Mouse (Mus musculus) ZHBTc4 (cell line): ENCODE data around the gene Spon1.

Experiments
- DNase-seq: peaks from one replicate; pipeline ENCODE4 v3.0.0-alpha.2; 2011; ENCODE audit warnings: low read depth, low spot score

Spon1 gene

GRCm38 (mm10) chr7:114087341-114087740 is 321.5 kb downstream of the Spon1 start:
- DNase-seq: no peak

GRCm38 (mm10) chr7:114087986-114088385 is 322.2 kb downstream of the Spon1 start:
- no peak for DNase-seq

- no peak for DNase-seq
Measured at GRCm38 (mm10) chr7:114088918-114089317, 323.1 kb downstream of the Spon1 start.

- DNase-seq: no peak
Measured at GRCm38 (mm10) chr7:114090231-114090630, 324.4 kb downstream of the Spon1 start.

GRCm38 (mm10) chr7:114090892-114091545 is 325.2 kb downstream of the Spon1 start:
- no peak for DNase-seq
